Mouse (Mus musculus) testis, adult 2 months (tissue): ENCODE data around the gene Egfl8.

Experiments
- CTCF ChIP-seq: fragments of 200-500 bp; IDR thresholded peaks from 2 replicates; pipeline ENCODE4 v1.5.1; 2012; ENCODE audit warnings: low read depth, mild to moderate bottlenecking, inconsistent platforms, low read length, moderate library complexity; ENCODE audit not compliant: control insufficient read depth, insufficient read depth, insufficient replicate concordance
- POLR2A ChIP-seq: fragments of 200-500 bp; IDR thresholded peaks from 2 replicates; pipeline ENCODE4 v1.6.1; 2012; ENCODE audit warnings: low read depth, mild to moderate bottlenecking, inconsistent platforms, low read length, moderate library complexity; ENCODE audit not compliant: control insufficient read depth

- TF ChIP-seq POLR2A (peak; percentile 82), CTCF (no peak)
Observed at GRCm38 (mm10) chr17:34587423-34587811, 28.4 kb downstream of the Egfl8 start.
